Mouse (Mus musculus): ENCODE measurements around the gene Il19. TPM values are rescaled to one million over a fixed set of nuclear protein-coding genes. Genes with fewer than 3 reads are reported as not detected.

Il19 gene
- polyA plus RNA-seq, 1 experiment from 2014 or later: not detected

- Histone ChIP-seq H3K4me1 (ENCODE audit: control insufficient read depth, insufficient read depth, low read length) (no peaks in the 10 kb centered on the region), H3K27me3 (ENCODE audit: control insufficient read depth, insufficient read depth, low read depth, low read length) (no peaks in the 10 kb centered on the region), H3K36me3 (ENCODE audit: control insufficient read depth, insufficient read depth, low read length) (no peaks in the 10 kb centered on the region), H3K4me2 (ENCODE audit: low read length) (no peak overlapping the region), H3K9me3 (replicated peaks; ENCODE audit: control insufficient read depth, low read length, poor library complexity, severe bottlenecking) (no peaks in the 10 kb centered on the region), H3K27ac (ENCODE audit: low read length) (no peak overlapping the region), H3K9ac (ENCODE audit: low read depth, low read length) (no peak overlapping the region), H3K4me3 (ENCODE audit: low read depth, low read length) (no peak overlapping the region)
- ATAC-seq: no peak
- WGBS: 79% methylated on average over 1 of the region's 1 CpGs
Measured at GRCm38 (mm10) chr1:130892446-130892845, 47.5 kb downstream of the Il19 start.

DNA sequence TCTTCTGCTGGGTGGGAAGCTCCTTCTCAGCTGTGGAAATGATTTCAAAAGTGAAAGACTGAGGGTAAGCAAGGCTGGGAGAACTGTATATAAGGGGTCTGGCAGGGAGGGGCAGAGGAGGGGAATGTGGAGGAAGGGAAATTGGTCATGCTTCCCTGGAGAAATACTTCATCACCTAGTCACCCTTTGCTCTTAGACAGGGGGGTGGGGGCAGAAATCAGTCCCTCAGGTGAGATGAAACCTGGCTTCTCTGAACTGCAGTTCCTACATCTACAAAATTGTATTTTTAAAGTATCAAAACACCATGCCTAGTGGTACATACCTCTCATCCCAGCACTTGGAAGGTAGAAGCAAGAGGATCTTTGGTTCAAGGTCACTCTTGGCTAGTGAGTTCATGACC, 52.6 kb downstream of the Il19 start, which contains the start of gene Il24:
TSS of gene Il24 (minus strand) at position 101 of the 400 bp plus-strand sequence.
- no peak within 1 kb of the TSS for H3K4me3 ChIP-seq (ENCODE audit: low read depth, low read length)
- H3K36me3 ChIP-seq (ENCODE audit: control insufficient read depth, insufficient read depth, low read length): no peaks in the 10 kb centered on the region
- H3K4me1 ChIP-seq (ENCODE audit: control insufficient read depth, insufficient read depth, low read length): no peaks in the 10 kb centered on the region
- no peak within 1 kb of the TSS for H3K27ac ChIP-seq (ENCODE audit: low read length)
- no peak for ATAC-seq
- no peaks in the 10 kb centered on the region for H3K9me3 ChIP-seq (replicated peaks; ENCODE audit: control insufficient read depth, low read length, poor library complexity, severe bottlenecking)
- H3K27me3 ChIP-seq (ENCODE audit: control insufficient read depth, insufficient read depth, low read depth, low read length): no peaks in the 10 kb centered on the region
- no peak within 1 kb of the TSS for H3K4me2 ChIP-seq (ENCODE audit: low read length)
- no peak within 1 kb of the TSS for H3K9ac ChIP-seq (ENCODE audit: low read depth, low read length)

GRCm38 (mm10) chr1:130883146-130883545, 56.8 kb downstream of the Il19 start:
- Histone ChIP-seq H3K4me3 (ENCODE audit: low read depth, low read length) (no peak overlapping the region), H3K4me2 (ENCODE audit: low read length) (no peak overlapping the region), H3K27ac (ENCODE audit: low read length) (no peak overlapping the region), H3K9ac (ENCODE audit: low read depth, low read length) (no peak overlapping the region), H3K36me3 (ENCODE audit: control insufficient read depth, insufficient read depth, low read length) (no peaks in the 10 kb centered on the region), H3K27me3 (ENCODE audit: control insufficient read depth, insufficient read depth, low read depth, low read length) (no peaks in the 10 kb centered on the region; the same call in 1 of the 2 replicates), H3K4me1 (ENCODE audit: control insufficient read depth, insufficient read depth, low read length) (no peaks in the 10 kb centered on the region), H3K9me3 (replicated peaks; ENCODE audit: control insufficient read depth, low read length, poor library complexity, severe bottlenecking) (no peaks in the 10 kb centered on the region)
- no peak for ATAC-seq
- WGBS: 90% methylated on average over 4 of the region's 4 CpGs

Other genes starting within 250 kb of the Il19 start
- not detected in 2 replicates for gene Gm29427, start 224.3 kb downstream of the Il19 start, polyA plus RNA-seq (2015; fragmentation: Nextera tagmentation; extraction: Ambion mirVana)
- gene Yod1, start 222.8 kb downstream of the Il19 start, polyA plus RNA-seq (2015; fragmentation: Nextera tagmentation; extraction: Ambion mirVana): 15.3 and 17.1 TPM in 2 replicates
- gene Pfkfb2, start 210.9 kb downstream of the Il19 start, polyA plus RNA-seq (2015; fragmentation: Nextera tagmentation; extraction: Ambion mirVana): 24.1 and 26.6 TPM in 2 replicates
- 0.09 and 0.38 TPM in 2 replicates for gene AA986860, start 208.1 kb downstream of the Il19 start, polyA plus RNA-seq (2015; fragmentation: Nextera tagmentation; extraction: Ambion mirVana)
- not detected in 2 replicates for gene Fcamr, start 139.2 kb downstream of the Il19 start, polyA plus RNA-seq (2015; fragmentation: Nextera tagmentation; extraction: Ambion mirVana)
- gene Pigr, start 113.4 kb downstream of the Il19 start, polyA plus RNA-seq (2015; fragmentation: Nextera tagmentation; extraction: Ambion mirVana): not detected in 2 replicates
- 0.42 and 0.74 TPM in 2 replicates for gene Fcmr, start 74.4 kb downstream of the Il19 start, polyA plus RNA-seq (2015; fragmentation: Nextera tagmentation; extraction: Ambion mirVana)
- not detected in 2 replicates for gene Il24, start 52.7 kb downstream of the Il19 start, polyA plus RNA-seq (2015; fragmentation: Nextera tagmentation; extraction: Ambion mirVana)
- gene Il20, start 28.7 kb downstream of the Il19 start, polyA plus RNA-seq (2015; fragmentation: Nextera tagmentation; extraction: Ambion mirVana): not detected in 2 replicates
- gene Il10, start 79.7 kb upstream of the Il19 start, polyA plus RNA-seq (2015; fragmentation: Nextera tagmentation; extraction: Ambion mirVana): not detected in 2 replicates
- gene Mapkapk2, start 157.7 kb upstream of the Il19 start, polyA plus RNA-seq (2015; fragmentation: Nextera tagmentation; extraction: Ambion mirVana): 12.6 and 14.9 TPM in 2 replicates
- 14.1 and 17.4 TPM in 2 replicates for gene Dyrk3, start 198.2 kb upstream of the Il19 start, polyA plus RNA-seq (2015; fragmentation: Nextera tagmentation; extraction: Ambion mirVana)
- 46.8 and 51.1 TPM in 2 replicates for gene Eif2d, start 213.1 kb upstream of the Il19 start, polyA plus RNA-seq (2015; fragmentation: Nextera tagmentation; extraction: Ambion mirVana)